Mouse (Mus musculus) neutrophil, adult 59 days (primary cell): ENCODE results near the gene Ippk. TPM values are rescaled to one million over a fixed set of nuclear protein-coding genes. Genes with fewer than 3 reads are reported as not detected.

ENCODE experiments used
- total RNA-seq, 2 experiments: library from RNA; stranded (reverse); gene quantifications; 1 replicate in 1 of 2; 2 replicates in 1 of 2; pipeline ENCODE4 v1.2.4; 2023

Gene Ippk
- 1 to 10 TPM; 4.6 to 5.2 TPM for total RNA-seq

DNA sequence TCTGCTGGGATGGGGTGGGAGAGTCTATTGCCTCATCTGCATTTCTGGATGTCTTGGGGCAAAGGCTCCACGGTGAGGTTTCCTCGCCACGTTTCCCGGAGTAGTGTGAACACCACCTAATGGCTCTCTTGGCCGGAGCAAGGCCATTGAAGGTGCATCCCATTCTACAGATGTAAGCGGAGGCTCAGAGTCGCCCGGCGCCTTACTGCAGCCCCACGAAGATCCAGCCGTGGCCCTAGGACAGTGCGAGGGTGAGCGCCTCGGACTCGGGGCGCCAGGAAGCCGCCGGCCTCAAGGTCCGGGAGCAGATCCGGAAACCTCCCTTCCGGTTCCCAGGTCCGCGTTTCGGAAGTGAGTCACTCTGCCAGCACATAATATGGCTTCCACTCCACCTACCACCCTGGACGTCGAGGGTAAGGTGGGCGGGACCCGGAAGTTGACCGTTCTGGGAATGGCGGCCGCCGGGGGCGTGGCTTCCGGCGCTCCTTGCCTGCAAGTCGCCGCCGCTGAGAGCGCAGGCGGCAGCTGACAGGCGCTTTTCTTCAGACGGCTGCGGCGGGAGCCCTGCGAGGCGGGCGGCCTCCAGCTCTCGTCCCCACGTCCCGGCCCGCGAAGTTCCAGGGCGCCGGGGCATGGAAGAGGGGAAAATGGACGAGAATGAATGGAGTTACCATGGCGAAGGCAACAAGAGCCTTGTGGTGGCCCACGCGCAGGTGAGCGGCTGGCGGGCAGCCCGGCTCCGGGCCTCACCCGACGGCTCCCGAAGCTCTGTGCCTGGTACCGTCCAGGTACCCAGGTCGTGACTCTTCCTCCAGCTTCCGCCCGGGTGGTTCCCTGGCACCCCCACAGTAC, at the start of gene Ippk:
Gene Ippk (plus strand): TSS at position 496 of the 852 bp plus-strand sequence.

GRCm38 (mm10) chr13:49492376-49493368, 71.6 kb downstream of the Ippk start, which contains the start of gene Tes3-ps:
Tes3-ps (plus strand) TSS chr13:49493318.

GRCm38 (mm10) chr13:49504510-49504909, 83.5 kb downstream of the Ippk start, which contains the start of gene Ecm2:
Ecm2 (plus strand) TSS chr13:49504810.

Other genes starting within 250 kb of the Ippk start
- 100 to 1,000 TPM; 111 to 118 TPM for gene Ninj1, start 233.8 kb upstream of the Ippk start, total RNA-seq
- gene Card19, start 205.2 kb upstream of the Ippk start, total RNA-seq, result 100 to 1,000 TPM; 148 to 177 TPM
- 10 to 100 TPM; 36.1 to 42.0 TPM for gene Susd3, start 172.5 kb upstream of the Ippk start, total RNA-seq
- 100 to 1,000 TPM; 103 to 105 TPM for gene Fgd3, start 100.9 kb upstream of the Ippk start, total RNA-seq
- gene Bicd2, start 79.7 kb upstream of the Ippk start, total RNA-seq, result 10 to 100 TPM; 15.3 to 18.7 TPM
- gene Tes3-ps, start 72.1 kb downstream of the Ippk start, total RNA-seq, result under 1 TPM; 0.53 to 0.80 TPM
- gene Ecm2, start 83.6 kb downstream of the Ippk start, total RNA-seq, result not detected
- not detected for gene Aspn, start 123.2 kb downstream of the Ippk start, total RNA-seq
- gene Omd, start 161.2 kb downstream of the Ippk start, total RNA-seq, result not detected
- gene Ogn, start 186.8 kb downstream of the Ippk start, total RNA-seq, result not detected
- gene Cenpp, start 231.5 kb downstream of the Ippk start, total RNA-seq, result 1 to 10 TPM; 6.8 to 7.1 TPM
- 1 to 10 TPM; 7.8 to 8.8 TPM for gene Nol8, start 231.8 kb downstream of the Ippk start, total RNA-seq